Mouse (Mus musculus) cerebellum, adult 2 months (tissue): ENCODE measurements around the gene Pcnx3. TPM values are rescaled to one million over a fixed set of nuclear protein-coding genes. Genes with fewer than 3 reads are reported as not detected.
"Not testable (repeated sequence)": the region's sequence is repeated elsewhere in the genome, so short reads cannot be mapped to it uniquely, and the experiment has no call there.

ENCODE experiments used
- DNase-seq, 2 experiments: peaks; one replicate each; pipeline ENCODE4 v3.0.0; 2021
- H3K27ac ChIP-seq: fragments of 200-500 bp; 2 replicates; pipeline ENCODE4 v1.5.1; 2012; ENCODE audit warnings: low read length, control low read depth, inconsistent platforms; ENCODE audit not compliant: insufficient read depth
- H3K27me3 ChIP-seq: fragments of 200-500 bp; 2 replicates; pipeline ENCODE4 v1.6.1; 2012; ENCODE audit warnings: inconsistent platforms, mild to moderate bottlenecking, low read length, moderate library complexity; ENCODE audit not compliant: control insufficient read depth, insufficient read depth
- H3K4me1 ChIP-seq: fragments of 200-500 bp; 2 replicates; pipeline ENCODE4 v1.6.1; 2011; ENCODE audit warnings: low read length; ENCODE audit not compliant: control insufficient read depth, insufficient read depth
- H3K4me3 ChIP-seq: fragments of 200-500 bp; replicated peaks from 2 replicates; pipeline ENCODE3; 2011; ENCODE audit warnings: mild to moderate bottlenecking, low read depth, low read length, control low read depth; ENCODE audit not compliant: insufficient read depth
- CTCF ChIP-seq: fragments of 200-500 bp; IDR thresholded peaks from 2 replicates; pipeline ENCODE4 v1.5.1; 2011; ENCODE audit warnings: low read depth, mild to moderate bottlenecking, control low read depth, low read length, moderate library complexity, borderline replicate concordance; ENCODE audit not compliant: insufficient read depth
- POLR2A ChIP-seq: fragments of 200-500 bp; IDR thresholded peaks from 2 replicates; pipeline ENCODE4 v1.6.1; 2011; ENCODE audit warnings: low read length, control low read depth, borderline replicate concordance; ENCODE audit not compliant: insufficient read depth
- WGBS: fragments of 180-500 bp; shearing (Covaris S2); methylation state at CpG from one replicate; pipeline ENCODE4 v1.1.7; 2018; 5-methylcytosine and 5-hydroxymethylcytosine counted together
- polyA plus RNA-seq: library from polyadenylated mRNA; depleted of rRNA; stranded (reverse); fragments of >200 nt; gene quantifications from 2 replicates; pipeline ENCODE4 v1.2.3, GENCODE M21; 2012

Pcnx3 gene
- polyA plus RNA-seq, 1 experiment = 65.1 TPM

- peaks cover 39% of the 10 kb centered on the region for H3K4me1 ChIP-seq
- H3K27ac ChIP-seq = peak overlapping the region; percentile 63; the same call in 1 of the 2 replicates
- H3K4me3 ChIP-seq = peak overlapping the region; percentile 8
- no peak for DNase-seq
- TF ChIP-seq CTCF (no peak), POLR2A (no peak)
- no peaks in the 10 kb centered on the region for H3K27me3 ChIP-seq
- WGBS = 66% methylated on average over 5 of the region's 5 CpGs
These were observed 2.9 kb upstream of the Pcnx3 start for GRCm38 (mm10) chr19:5691601-5692000.

GRCm38 (mm10) chr19:5690343-5690735 is 1.6 kb upstream of the Pcnx3 start:
- peak overlapping the region; percentile 70; the same call in 1 of the 2 replicates for H3K27ac ChIP-seq
- H3K4me3 ChIP-seq = peak overlapping the region; percentile 82
- peaks cover 39% of the 10 kb centered on the region for H3K4me1 ChIP-seq
- 10% methylated on average over 15 of the region's 15 CpGs for WGBS
- no peaks in the 10 kb centered on the region for H3K27me3 ChIP-seq
- TF ChIP-seq POLR2A = no peak
- no peak for TF ChIP-seq CTCF
- peak; percentile 44 to 51 for DNase-seq

GRCm38 (mm10) chr19:5689565-5690342 is 1.0 kb upstream of the Pcnx3 start:
- Histone ChIP-seq H3K4me3 (peak overlapping the region; percentile 82), H3K27me3 (no peaks in the 10 kb centered on the region), H3K27ac (peak overlapping the region; percentile 70), H3K4me1 (peaks cover 39% of the 10 kb centered on the region)
- peak; percentile 75 to 78 for DNase-seq
- TF ChIP-seq CTCF (no peak), POLR2A (no peak)
- whole genome bisulfite sequencing = 2% methylated on average over 42 of the region's 42 CpGs

GRCm38 (mm10) chr19:5689088-5689428 is 350 bp upstream of the Pcnx3 start:
- H3K27me3 ChIP-seq = no peaks in the 10 kb centered on the region
- peak overlapping the region; percentile 82 for H3K4me3 ChIP-seq
- under 1% methylated on average over 7 of the region's 7 CpGs for WGBS
- H3K4me1 ChIP-seq = peaks cover 39% of the 10 kb centered on the region
- H3K27ac ChIP-seq = peak overlapping the region; percentile 70
- DNase-seq = no peak
- TF ChIP-seq POLR2A (no peak), CTCF (no peak)

- H3K4me3 ChIP-seq = peak overlapping the region; percentile 82
- TF ChIP-seq POLR2A (no peak), CTCF (no peak)
- H3K27ac ChIP-seq = no peak overlapping the region
- H3K27me3 ChIP-seq = no peaks in the 10 kb centered on the region
- no peak for DNase-seq
- peaks cover 27% of the 10 kb centered on the region for H3K4me1 ChIP-seq
- WGBS = 20% methylated on average over 9 of the region's 9 CpGs
These were observed 970 bp downstream of the Pcnx3 start for GRCm38 (mm10) chr19:5687738-5688137.

GRCm38 (mm10) chr19:5686954-5687353 is 1.8 kb downstream of the Pcnx3 start:
- not testable (repeated sequence) for DNase-seq, H3K4me3 ChIP-seq, H3K27me3 ChIP-seq, H3K27ac ChIP-seq
- H3K4me1 ChIP-seq = peaks cover 23% of the 10 kb centered on the region
- WGBS = 90% methylated on average over 12 of the region's 12 CpGs

- no peak overlapping the region for H3K4me3 ChIP-seq
- no peaks in the 10 kb centered on the region for H3K27me3 ChIP-seq
- no peak overlapping the region for H3K27ac ChIP-seq
- WGBS = 92% methylated on average over 13 of the region's 13 CpGs
- no peak for DNase-seq
- no peak for TF ChIP-seq POLR2A
- no peak for TF ChIP-seq CTCF
- peaks cover 18% of the 10 kb centered on the region for H3K4me1 ChIP-seq
These were observed 2.3 kb downstream of the Pcnx3 start for GRCm38 (mm10) chr19:5686437-5686836.

GRCm38 (mm10) chr19:5685861-5686260 is 2.8 kb downstream of the Pcnx3 start:
- Histone ChIP-seq H3K4me3 (no peak overlapping the region), H3K27ac (no peak overlapping the region), H3K27me3 (no peaks in the 10 kb centered on the region), H3K4me1 (peaks cover 13% of the 10 kb centered on the region)
- WGBS = 90% methylated on average over 11 of the region's 11 CpGs
- DNase-seq = no peak
- TF ChIP-seq POLR2A (no peak), CTCF (no peak)

GRCm38 (mm10) chr19:5685431-5685830 is 3.3 kb downstream of the Pcnx3 start:
- WGBS = 89% methylated on average over 19 of the region's 19 CpGs
- Histone ChIP-seq H3K4me1 (peaks cover 9% of the 10 kb centered on the region), H3K27me3 (no peaks in the 10 kb centered on the region), H3K27ac (no peak overlapping the region), H3K4me3 (no peak overlapping the region)
- TF ChIP-seq CTCF (no peak), POLR2A (no peak)
- no peak for DNase-seq
